Mouse (Mus musculus): ENCODE measurements around the gene Slirp. TPM values are rescaled to one million over a fixed set of nuclear protein-coding genes. Genes with fewer than 3 reads are reported as not detected.
A peak's percentile ranks its signal among the peaks of the same experiment; 100 is the strongest.
"Not testable (repeated sequence)": the region's sequence is repeated elsewhere in the genome, so short reads cannot be mapped to it uniquely, and the experiment has no call there.

The Slirp gene
- polyA plus RNA-seq, 1 experiment from 2014 or later = 137 TPM

DNA sequence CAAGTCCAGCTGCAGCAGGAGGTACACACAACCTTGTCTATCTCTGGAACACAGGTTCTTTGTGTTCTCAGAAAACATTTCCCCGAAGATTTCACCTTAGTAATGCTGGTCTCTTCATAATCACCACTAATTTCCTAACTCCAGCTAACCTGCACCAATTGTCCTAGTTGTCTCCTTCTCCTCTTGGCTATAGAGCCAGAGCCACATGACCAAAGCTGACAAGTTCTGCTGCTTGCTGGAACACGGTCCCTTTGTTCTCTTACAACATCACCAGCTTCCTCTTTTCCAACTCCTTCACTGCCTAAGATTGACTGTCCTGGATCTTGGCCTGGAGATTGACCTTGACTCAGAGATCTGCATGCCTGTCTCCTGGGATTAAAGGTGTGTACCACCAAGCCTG, 45.0 kb downstream of the Slirp start:
- not testable (repeated sequence) for H3K9ac ChIP-seq (ENCODE audit: low read depth, low read length); H3K4me3 ChIP-seq (ENCODE audit: low read depth, low read length); H3K9me3 ChIP-seq (replicated peaks; ENCODE audit: control insufficient read depth, low read length); H3K36me3 ChIP-seq (ENCODE audit: control insufficient read depth, insufficient read depth); H3K27ac ChIP-seq (ENCODE audit: low read length); H3K4me2 ChIP-seq (ENCODE audit: low read depth, low read length); ATAC-seq (ENCODE audit: low read depth); H3K27me3 ChIP-seq (ENCODE audit: control insufficient read depth, insufficient read depth, low read depth, low read length); H3K4me1 ChIP-seq (ENCODE audit: control insufficient read depth, low read depth, low read length)
- 24% methylated on average over 2 of the region's 2 CpGs for WGBS (ENCODE audit: insufficient replicate concordance)

DNA sequence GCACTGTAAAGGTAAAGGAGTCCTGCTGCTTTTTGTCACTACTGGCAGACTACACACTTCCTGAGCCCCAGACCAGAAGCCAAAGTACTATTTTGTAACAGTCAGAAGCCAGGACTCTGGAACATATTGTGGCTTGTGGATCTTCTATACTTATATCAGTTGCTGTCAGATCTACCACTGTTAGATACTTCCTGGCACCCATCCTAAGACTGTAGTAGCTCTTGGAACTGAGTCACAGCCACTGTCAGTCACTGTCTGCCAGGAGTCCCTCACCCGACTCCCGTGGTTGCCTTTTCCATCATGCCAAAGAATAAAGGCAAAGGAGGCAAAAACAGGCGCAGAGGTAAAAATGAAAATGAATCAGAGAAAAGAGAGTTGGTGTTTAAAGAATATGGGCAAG, 50.7 kb downstream of the Slirp start, which contains the start of gene Gm5788:
Gene Gm5788, plus strand, starts transcription at position 301 of the 400 bp plus-strand sequence.
- H3K4me2 ChIP-seq (ENCODE audit: low read depth, low read length); H3K9ac ChIP-seq (ENCODE audit: low read depth, low read length); H3K27me3 ChIP-seq (ENCODE audit: control insufficient read depth, insufficient read depth, low read depth, low read length); H3K27ac ChIP-seq (ENCODE audit: low read length); H3K36me3 ChIP-seq (ENCODE audit: control insufficient read depth, insufficient read depth); H3K9me3 ChIP-seq (replicated peaks; ENCODE audit: control insufficient read depth, low read length); H3K4me1 ChIP-seq (ENCODE audit: control insufficient read depth, low read depth, low read length); ATAC-seq (ENCODE audit: low read depth); H3K4me3 ChIP-seq (ENCODE audit: low read depth, low read length): not testable (repeated sequence)
- WGBS (ENCODE audit: insufficient replicate concordance) = 72% methylated on average over 3 of the region's 3 CpGs

Small RNAs within 50 kb of the gene (microRNA-seq; reads per million reads assigned to microRNA genes)
- 49.7 reads per million, percentile 46 among the genes with 10 or more reads in this experiment for gene Mir3068

Other genes starting within 250 kb of the Slirp start
- 6.1 and 7.7 TPM in 2 replicates for gene Samd15, start 244.2 kb upstream of the Slirp start, polyA plus RNA-seq (2015; fragmentation: Nextera tagmentation; extraction: Ambion mirVana)
- gene Tmed8, start 243.4 kb upstream of the Slirp start, polyA plus RNA-seq (2015; fragmentation: Nextera tagmentation; extraction: Ambion mirVana) = 0.40 and 0.41 TPM in 2 replicates
- gene Noxred1, start 205.2 kb upstream of the Slirp start, polyA plus RNA-seq (2015; fragmentation: Nextera tagmentation; extraction: Ambion mirVana) = 0.25 and 0.29 TPM in 2 replicates
- 9.8 and 10.2 TPM in 2 replicates for gene Vipas39, start 177.6 kb upstream of the Slirp start, polyA plus RNA-seq (2015; fragmentation: Nextera tagmentation; extraction: Ambion mirVana)
- gene Ahsa1, start 177.4 kb upstream of the Slirp start, polyA plus RNA-seq (2015; fragmentation: Nextera tagmentation; extraction: Ambion mirVana) = 108 and 119 TPM in 2 replicates
- gene Ism2, start 144.2 kb upstream of the Slirp start, polyA plus RNA-seq (2015; fragmentation: Nextera tagmentation; extraction: Ambion mirVana) = 0.13 and 0.16 TPM in 2 replicates
- 28.1 and 30.8 TPM in 2 replicates for gene Sptlc2, start 55.5 kb upstream of the Slirp start, polyA plus RNA-seq (2015; fragmentation: Nextera tagmentation; extraction: Ambion mirVana)
- 17.0 and 17.4 TPM in 2 replicates for gene Alkbh1, start 121 bp downstream of the Slirp start, polyA plus RNA-seq (2015; fragmentation: Nextera tagmentation; extraction: Ambion mirVana)
- 43.1 and 47.7 TPM in 2 replicates for gene Snw1, start 28.4 kb downstream of the Slirp start, polyA plus RNA-seq (2015; fragmentation: Nextera tagmentation; extraction: Ambion mirVana)
- gene Gm5788, start 50.8 kb downstream of the Slirp start, polyA plus RNA-seq (2015; fragmentation: Nextera tagmentation; extraction: Ambion mirVana) = not detected in 2 replicates
- gene Gm8300, start 70.4 kb downstream of the Slirp start, polyA plus RNA-seq (2015; fragmentation: Nextera tagmentation; extraction: Ambion mirVana) = not detected in 2 replicates
- gene Oog1, start 158.8 kb downstream of the Slirp start, polyA plus RNA-seq (2015; fragmentation: Nextera tagmentation; extraction: Ambion mirVana) = not detected in 2 replicates
- gene Gm4027, start 175.0 kb downstream of the Slirp start, polyA plus RNA-seq (2015; fragmentation: Nextera tagmentation; extraction: Ambion mirVana) = not detected in 2 replicates
- not detected in 2 replicates for gene Gm16381, start 200.7 kb downstream of the Slirp start, polyA plus RNA-seq (2015; fragmentation: Nextera tagmentation; extraction: Ambion mirVana)

Data from liver, embryonic 16.5 days (tissue).